Mouse (Mus musculus) heart, postnatal 4 days (tissue): Measurements from ENCODE around the gene Poln. TPM values are rescaled to one million over a fixed set of nuclear protein-coding genes. Genes with fewer than 3 reads are reported as not detected.

ENCODE experiments used
- DNase-seq: peaks from one replicate; pipeline ENCODE4 v3.0.0; 2021
- total RNA-seq, 2 experiments: library from RNA; stranded (reverse); gene quantifications; 2 replicates each; pipeline ENCODE4 v1.2.3; 2021

Gene Poln
- total RNA-seq, 2 experiments from 2014 or later = 0.47 to 0.52 TPM

DNA sequence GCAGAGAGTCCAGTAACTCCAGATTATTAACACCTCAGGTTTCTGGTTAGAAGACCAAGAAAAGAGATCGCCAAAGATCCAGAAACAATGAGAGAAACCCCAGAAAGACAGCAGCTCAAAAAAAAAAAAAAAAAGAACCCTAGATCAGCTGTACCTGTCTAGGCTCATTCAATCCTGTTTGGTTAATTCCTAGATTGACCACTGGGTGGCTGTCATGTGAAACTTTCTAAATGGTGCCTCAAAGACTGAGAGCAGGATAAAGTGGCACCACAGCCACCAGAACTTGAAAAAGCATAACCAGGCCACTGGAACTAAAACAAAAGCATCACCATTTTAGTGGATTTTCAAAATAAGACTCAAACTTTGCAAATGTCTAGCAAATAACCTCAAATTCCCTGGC, 71.9 kb downstream of the Poln start:
- DNase-seq = peak; percentile 43

DNA sequence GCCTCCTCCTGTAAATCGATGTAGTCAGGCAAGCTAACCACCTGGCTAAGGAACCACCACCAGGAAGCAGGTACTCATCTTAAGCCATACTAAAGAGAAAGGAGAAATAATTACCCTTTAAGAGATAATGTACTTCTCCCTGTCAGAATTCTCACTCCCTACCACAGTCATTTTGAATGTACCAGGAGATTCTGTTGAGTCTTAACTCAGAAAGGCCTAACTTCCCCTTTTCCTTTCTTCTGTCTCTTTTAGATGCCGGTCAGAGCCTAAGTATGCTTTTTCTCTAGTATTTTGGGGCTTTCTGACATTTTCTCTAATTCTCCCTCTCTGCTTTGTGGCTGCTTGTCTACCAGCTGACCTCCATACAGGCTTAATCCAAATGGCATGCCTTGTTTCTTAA, 76.2 kb downstream of the Poln start:
- DNase-seq = no peak

DNA sequence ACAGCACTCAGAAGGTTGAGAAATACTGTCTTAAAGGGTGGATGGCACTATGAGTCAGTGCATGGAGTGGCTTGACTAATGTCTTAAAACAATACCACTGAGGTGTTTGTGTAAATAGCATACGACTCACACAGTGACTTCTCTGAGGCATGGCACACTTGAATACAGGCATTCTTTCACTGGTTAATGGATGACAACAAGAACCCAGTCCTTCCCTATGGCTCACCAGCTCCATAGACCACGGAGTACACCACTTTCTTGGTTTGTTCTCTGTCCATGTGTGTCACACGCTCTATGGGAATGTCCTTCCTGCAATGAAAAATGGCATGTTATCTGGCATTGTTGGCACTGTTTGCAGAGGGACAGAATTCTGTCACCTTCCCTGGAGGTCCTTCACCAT, 136.7 kb downstream of the Poln start:
- no peak for DNase-seq

DNA sequence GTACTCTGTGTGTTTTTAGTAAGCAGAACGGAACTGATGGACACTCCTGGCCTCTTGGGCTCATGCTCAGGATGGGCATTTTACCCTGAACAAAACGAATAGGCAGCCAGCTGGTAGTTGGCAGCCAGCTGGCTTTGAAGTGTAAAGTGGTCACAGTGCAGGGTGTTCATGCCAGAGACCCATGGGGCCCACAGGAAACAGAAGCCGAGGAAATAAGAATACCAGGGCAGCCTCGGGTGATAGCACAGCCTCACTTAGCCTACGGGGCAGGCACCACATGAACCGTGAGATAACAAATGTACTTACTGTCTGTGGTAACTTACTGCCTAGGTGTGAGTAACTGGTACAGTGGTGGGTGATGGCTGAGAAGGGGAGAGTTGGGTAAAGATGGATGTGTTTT, 138.2 kb downstream of the Poln start:
- no peak for DNase-seq

DNA sequence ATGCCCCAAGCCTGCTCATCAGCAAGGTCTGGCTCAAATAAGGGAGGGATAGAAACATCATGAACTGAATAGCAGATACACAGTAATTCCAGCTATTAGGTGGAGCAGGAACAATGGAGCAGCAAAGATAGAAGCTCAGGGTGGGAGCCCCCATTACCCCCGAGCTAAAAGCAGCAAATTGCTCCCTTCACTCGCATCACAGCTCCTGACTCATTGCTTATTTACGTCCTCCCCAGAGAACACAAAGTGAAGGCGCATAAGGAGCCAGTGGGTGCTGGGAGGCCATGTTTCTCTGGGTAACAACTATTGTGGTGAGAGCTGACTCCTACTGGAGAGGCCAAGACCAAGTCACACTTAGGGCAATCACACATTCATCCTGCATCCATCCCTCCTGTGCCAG, 139.1 kb downstream of the Poln start:
- no peak for DNase-seq

DNA sequence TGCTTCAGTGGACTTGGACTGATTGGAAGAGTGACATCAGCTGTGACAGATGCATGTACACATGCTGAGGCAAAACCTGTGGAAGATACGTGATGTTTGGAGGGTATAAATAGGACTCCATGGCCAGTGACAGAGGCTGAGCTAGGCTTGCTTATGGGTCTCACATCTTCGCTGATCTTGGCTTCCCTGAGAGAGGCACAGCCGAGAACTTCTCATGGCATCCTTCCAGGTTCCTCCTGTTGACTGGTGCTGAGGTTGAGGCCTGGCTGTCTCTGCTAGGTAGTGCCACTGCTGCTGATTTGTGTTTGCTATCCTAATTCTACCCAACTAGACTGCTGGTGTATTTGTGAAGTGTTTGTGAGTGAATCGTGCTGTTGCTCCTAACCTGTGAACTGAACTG, 150.3 kb downstream of the Poln start:
- no peak for DNase-seq

DNA sequence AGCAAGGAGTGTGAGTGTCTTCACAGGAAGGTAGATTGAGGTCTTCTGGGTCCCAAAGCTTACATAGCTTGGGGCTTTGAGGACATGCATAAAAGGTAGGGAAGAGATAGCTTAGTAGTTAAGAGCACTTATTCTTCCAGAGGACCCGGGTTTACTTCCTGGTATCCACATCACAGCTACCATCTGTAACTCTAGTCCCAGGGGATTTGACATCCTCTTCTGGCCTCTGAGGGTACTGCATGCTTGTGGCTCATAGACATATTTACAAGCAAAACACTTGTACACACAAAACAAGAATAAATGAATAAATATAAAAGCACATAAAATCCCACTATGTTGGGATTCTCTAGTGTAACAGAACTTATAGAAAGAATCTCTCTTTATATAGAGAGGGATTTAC, 154.6 kb downstream of the Poln start:
- DNase-seq = no peak

DNA sequence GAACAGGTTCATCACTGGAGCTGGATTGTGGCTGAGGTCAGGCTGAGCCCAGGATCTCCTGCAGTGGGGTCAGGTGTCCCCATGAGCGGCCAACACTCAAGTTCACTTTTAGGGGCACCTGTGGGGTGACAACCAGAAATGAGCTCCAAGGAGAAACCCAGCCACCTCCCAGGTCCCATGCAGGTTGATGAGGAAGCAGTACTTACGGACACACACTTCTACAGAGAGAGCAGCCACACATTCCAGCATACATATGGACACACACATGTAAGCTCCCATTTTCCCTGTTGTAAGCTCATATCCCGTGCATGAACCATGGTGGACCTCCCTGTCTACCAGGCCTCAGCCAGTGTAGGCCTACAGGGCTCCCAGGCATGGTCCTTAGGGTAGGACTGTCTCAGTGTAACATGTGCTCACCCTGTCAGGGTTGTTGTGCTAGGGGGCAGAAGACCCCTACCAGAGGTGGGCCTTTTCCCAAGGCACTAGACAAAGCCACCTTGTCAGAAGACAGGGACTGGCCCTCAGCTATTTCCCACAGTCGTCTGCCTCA, 161.8 kb downstream of the Poln start:
- DNase-seq = no peak

DNA sequence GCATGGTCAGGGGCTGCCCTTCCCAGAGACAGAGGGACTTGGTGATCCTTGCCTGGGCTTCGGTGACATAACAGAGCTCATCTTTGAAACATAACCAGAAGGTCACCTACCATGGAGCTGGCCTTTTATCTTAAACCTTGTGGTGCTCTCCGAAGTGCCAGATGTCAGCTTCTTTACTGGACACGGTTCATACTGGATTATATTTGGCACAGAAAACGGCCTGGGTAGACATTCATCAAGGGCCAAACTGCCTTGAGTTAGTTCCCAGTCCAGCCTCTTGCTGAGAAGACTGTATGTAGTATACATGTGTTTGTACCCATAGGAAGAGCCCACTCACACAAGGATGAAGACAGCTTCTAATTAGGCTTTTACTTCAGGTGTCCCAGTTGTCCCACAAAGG, 162.4 kb downstream of the Poln start:
- DNase-seq = no peak

DNA sequence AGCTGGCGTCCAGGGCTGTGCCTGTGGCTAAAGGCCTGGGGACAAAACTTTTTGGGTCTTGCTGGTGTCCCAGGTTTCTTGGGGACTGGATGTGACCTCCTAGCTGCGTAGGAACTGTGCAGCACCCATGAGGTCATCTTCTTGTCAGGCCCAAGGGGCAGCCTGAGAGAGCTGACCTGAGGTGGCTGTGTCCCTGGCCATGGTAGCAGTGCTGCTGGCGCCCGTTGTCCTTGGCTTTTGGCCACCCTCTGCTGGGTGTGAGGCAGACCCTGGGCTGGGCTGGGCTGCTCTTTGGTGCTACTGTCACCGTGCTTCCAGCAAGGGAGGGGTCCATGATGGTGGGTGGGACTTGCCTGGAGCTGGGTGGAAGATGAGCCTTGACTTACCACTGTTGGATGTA, 164.6 kb downstream of the Poln start:
- no peak for DNase-seq

DNA sequence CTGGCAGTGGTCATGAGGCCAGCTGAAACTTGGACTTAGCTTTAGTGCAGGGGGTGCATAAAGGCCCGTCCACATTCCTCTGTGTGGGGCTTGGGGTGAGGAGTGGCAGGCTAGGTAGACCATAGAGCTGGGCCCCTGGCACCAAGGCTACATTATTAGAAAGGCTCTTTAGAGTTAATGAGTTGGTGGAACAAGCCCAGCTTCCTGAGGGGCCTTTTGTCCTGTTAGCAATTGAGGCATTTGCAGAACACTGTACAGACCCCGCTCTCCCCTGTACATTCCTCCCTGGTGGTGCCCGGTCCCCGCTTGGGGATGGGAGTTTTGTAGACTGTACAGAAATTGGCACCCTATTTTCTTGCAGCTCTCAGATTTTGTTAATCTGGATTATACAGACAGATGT, 166.6 kb downstream of the Poln start:
- DNase-seq = no peak

DNA sequence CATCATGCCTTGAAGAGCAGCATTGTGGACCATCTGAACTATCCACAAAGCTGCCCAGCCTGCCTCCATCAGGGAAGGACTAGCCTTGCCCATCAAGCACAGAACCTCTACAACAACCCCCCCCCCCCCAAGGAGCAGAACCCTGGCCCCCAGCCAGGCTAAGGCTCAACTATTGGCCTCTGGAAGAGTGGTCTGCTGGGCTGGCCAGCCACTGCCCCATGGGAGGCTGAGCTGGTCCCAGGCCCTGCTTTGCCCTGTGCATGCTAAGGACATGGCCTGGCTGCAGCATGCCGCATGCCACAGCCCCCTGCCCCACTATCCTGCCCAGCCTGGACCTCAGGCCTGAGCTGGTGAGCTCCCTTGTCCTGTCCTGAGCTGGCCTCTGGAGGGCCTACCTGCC, 167.8 kb downstream of the Poln start:
- no peak for DNase-seq

DNA sequence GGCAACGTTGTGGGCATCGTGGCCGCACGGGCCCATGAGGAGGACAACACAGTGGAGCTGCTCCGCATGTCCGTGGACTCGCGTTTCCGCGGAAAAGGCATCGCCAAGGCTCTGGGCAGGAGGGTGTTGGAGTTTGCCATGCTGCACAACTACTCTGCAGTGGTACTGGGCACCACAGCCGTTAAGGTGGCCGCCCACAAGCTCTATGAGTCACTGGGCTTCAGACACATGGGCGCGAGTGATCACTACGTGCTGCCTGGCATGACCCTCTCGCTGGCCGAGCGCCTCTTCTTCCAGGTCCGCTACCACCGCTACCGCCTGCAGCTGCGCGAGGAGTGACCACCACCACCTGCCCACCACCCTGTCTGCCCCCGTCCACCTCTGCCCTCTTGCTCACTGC, 168.4 kb downstream of the Poln start:
- DNase-seq = no peak

DNA sequence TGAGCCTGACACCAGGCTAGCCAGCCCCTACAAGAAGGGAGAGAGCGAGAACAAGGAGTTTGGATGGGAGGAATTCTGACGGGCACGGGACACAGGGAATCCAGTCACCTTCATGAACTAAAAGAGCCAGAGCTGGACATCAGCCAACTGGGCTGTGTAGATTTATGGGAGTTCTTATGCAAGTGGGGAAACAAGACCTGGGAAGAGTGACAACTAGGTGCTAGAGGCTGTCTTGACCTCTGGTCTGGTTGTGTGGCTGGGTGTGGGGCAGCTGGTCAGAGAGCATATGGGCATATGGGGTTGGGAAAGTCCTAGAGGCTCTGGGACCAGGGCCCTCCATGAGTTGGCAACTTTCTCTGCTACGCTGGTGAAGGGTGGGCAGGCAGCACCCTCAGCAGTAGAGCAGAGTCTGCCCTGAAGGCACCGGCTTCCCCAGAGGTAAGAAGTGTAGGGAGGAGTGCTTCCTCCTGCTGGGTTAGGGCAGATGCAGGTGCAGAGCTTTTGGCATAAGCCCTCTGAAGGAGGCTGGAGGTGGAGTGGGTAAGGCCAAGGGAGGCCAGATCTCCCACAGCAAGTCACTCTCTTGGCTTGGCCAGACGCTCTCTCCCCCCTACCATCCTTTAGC, 169.7 kb downstream of the Poln start:
- DNase-seq = no peak

DNA sequence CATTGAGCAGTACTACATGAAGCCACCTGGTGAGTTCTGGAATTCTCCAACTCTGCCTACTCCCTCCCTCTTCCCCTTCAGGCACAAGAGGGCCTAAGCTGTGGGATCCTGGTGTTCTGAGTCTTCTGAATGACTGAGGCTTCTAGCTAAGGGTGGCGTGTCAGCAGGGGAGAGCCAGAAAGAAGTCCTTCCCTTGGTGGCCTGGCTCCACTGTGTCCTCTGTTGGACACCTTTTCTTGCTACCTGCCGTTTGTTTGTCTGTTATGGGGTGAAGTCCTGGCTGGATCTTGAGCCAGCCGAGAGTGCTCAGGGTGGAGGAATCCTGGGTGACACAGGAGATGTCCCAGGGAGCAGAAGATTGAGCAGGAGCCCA, 170.8 kb downstream of the Poln start:
- no peak for DNase-seq

DNA sequence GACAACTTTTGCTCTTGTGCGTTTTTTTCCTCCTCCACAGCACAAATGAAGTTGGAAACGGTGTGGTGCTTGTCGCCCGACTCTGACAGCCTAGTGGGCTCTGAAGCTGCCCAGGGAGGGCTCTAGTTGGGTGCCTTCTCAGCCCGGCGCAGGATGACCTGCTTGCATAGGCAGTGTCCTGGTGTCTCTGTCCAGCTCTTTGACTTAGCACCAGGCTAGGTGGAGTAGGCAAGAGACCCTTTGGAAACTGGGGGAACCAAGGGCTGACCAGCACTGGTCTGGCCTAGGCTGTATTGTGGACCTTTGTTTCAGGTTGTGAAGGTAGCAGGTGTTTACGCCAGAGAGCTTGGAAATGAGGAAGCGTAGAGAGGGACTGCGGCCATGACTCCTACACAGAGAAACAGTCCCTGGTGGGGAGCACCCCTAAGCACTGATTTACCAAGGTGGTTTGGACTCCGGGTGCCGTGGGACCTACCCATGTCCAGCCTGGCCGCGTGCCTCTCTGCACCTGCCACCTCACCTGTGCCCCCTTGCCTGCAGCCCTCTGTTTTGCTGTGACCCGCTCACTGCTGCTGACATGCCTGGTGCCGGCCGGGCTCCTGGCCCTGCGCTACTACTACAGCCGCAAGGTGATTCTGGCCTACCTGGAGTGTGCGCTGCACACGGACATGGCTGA, 171.3 kb downstream of the Poln start:
- no peak for DNase-seq

DNA sequence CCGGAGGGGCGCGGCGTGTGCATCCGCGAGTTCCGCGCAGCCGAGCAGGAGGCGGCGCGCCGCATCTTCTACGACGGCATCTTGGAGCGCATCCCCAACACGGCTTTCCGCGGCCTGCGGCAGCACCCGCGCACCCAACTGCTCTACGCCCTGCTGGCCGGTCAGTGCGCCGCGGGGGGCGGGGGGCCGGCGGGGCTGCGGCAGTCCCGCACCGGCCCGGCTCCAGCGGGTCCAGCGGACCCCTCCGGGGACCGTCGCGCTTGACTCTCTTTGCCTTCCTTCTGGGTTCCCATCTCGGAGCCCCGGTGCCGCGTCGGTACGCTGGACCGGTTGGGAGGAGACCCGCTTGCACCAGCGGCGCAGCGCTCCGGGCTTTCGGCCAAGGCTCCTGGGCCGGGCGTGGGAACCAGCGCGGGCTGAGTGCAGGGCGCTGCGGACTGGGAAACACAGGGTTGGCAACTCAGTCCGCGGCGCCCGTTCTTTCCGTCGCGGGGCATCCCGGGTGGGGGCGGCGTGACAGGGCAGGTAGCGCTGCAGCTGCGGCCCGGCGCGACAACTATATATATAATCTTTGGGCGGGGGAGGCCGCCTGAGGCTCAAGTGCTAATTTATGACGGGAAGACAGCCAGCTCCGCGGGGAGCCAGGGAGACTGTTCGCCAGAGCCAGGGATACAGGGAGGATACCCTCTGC, 172.1 kb downstream of the Poln start:
- peak; percentile 65 for DNase-seq

DNA sequence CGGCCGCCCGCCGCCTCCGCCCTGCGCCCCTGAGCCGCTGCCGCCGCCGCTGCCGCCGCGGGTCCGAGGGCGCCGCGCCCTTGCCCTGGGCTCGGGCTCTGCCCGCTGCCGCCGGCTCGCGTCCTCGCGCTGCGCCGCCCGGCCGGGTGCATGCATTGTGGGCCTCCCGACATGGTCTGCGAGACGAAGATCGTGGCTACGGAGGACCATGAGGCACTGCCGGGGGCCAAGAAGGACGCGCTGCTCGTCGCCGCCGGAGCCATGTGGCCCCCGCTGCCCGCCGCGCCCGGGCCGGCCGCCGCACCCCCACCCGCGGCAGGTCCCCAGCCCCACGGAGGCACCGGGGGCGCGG, 172.6 kb downstream of the Poln start:
- no peak for DNase-seq

DNA sequence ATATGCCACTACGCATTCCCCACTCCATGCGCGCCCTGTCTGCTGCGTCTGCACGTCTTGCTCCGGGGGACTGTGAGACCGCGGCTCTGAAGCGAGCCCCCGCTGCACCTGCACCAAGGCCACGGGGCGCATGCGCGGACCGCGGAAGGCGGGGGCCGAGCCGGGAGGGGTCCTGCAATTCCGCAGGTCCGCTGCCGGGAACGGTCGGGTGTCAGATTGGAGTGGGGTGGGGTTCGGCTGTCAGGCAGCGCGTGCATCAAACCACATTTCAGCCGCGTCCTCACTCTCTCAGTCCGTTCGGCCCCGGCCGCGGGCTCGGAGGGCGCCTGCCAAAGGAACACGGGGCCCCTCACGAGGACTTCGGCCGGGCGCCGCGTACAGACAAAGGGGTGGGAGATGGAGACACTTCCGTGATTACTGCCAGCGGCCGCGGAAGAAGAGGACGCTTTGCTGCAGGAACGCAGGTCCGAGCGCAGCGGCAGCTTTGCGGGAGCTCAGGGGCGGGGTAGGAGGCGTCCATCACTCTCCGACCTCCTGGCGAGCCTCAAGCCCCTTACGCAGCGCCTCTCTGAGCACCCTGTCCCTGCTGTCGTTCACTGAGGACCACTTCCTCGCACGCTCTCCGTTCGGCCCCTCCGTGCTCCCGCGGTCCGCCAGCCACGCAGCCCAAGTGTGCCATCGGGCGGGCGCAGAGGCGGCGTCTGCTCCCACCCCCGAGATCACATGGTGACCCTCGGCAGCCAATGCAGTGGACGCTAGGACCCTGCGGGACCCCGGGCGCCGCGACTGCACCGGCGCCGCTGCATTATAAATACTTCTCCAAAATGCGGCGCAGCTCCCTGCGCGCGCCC, 173.2 kb downstream of the Poln start, which contains the start of gene Nat8l:
Gene Nat8l, plus strand, starts transcription at position 142 of the 851 bp plus-strand sequence.
- DNase-seq = peak; percentile 53

DNA sequence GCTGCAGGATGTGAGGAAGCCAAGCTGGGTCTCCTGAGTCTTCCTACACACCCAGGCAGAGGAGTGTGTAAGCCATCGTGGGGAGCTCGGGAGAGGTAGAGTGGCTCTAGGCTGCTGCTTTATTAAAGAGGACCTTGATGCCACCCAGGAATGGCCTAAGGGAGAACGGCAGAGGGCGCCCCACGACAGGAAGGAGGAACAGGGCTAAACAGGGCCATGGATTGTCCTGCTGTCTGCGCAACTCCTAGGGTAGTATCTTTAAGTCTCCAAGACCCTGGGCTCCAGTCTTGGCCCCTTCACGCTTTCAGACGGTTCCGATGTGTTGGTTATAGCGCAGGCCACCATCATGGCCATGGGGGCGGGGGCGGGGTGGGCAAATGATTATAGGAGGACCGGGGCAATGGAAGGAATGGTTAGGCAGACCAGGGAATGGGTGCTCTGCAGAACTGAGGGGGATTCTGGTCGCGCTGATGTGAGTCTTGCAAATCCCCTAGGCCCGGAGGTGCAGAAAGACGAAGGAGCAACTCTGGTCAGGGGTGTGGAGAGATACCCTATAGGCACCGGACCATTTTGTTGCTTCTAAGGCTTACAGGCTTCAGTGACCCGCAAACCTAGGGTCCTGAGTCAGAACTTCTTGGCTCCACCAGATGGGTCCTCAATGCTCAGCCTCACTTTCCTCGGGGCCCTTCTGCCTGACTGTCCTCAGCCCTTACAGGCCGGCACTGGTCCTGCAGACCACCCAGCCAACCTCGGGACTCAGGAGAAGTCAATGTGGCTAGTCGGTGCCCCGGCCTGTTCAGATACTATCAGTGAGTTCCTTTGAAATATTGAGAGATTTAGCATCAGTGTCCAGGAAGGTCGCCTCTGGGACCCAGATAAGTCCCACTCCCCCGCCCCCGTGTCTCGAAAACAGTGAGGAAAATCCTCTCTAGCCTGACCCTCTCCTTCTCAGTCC, 174.3 kb downstream of the Poln start:
- peak; percentile 69 for DNase-seq

DNA sequence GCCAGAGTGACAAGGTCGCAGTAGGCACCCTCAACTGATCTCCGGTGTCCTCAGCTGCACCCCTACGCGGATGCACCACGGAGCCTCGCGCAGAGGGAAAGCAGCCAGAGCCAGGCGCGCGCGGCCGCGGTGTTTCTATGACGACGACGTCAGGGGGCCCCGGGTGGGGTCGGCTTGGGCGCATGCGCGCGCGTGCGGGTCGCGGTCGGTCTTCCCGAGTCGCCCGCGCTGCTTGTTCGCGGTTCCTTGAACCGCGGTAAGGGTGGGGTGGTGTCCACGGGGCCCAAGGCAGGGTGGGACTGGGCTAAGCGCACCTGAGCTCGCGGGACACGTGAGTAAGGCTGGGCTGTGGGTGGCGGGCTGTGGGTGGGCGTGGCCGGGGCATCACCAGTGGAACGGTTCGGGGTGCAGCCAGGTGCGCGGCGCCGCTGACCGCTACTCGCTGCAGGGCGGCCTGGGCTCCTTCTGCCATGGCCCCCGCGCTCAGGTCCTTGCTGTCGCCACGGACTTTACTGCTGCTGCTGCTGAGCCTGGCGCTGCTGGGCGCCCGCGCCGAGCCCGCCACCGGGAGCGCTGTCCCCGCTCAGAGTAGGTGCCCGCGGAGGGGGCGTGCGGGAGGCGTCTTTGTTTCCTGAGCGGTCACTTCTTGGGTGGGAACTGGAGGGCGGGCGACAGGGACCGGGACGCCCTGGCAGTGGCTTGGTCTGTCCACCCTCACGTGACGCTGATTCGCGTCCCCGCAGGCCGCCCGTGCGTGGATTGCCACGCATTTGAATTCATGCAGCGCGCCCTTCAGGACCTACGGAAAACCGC, 185.7 kb downstream of the Poln start, which contains the start of gene Gm1673:
Gene Gm1673, plus strand, starts transcription at position 125 of the 813 bp plus-strand sequence.
- peak; percentile 88 for DNase-seq
